Mouse (Mus musculus) stomach, embryonic 15.5 days (tissue): ENCODE measurements around the gene Cer1. TPM values are rescaled to one million over a fixed set of nuclear protein-coding genes. Genes with fewer than 3 reads are reported as not detected.

Experiments
- ATAC-seq: fragments of 200-750 bp; cut with Nextera tagmentation; 2 replicates; pipeline ENCODE4 v1.8.0; 2017; ENCODE audit warnings: low read depth, moderate number of reproducible peaks, moderate TSS enrichment; ENCODE audit not compliant: insufficient read depth, low FRiP score
- H3K27ac ChIP-seq: fragments of 300-500 bp; sonication (generic); 2 replicates; pipeline ENCODE4 v1.5.1; 2015; ENCODE audit warnings: mild to moderate bottlenecking, inconsistent platforms
- H3K27me3 ChIP-seq: fragments of 300-500 bp; sonication (generic); replicated peaks from 2 replicates; pipeline ENCODE4 v1.6.1; 2015; ENCODE audit warnings: inconsistent platforms
- H3K36me3 ChIP-seq: fragments of 300-500 bp; sonication (generic); 2 replicates; pipeline ENCODE4 v1.6.1; 2015; ENCODE audit warnings: inconsistent platforms
- H3K4me1 ChIP-seq: fragments of 300-500 bp; sonication (generic); 2 replicates; pipeline ENCODE4 v1.6.1; 2015; ENCODE audit warnings: inconsistent platforms
- H3K4me2 ChIP-seq: fragments of 300-500 bp; sonication (generic); 2 replicates; pipeline ENCODE4 v1.6.1; 2015; ENCODE audit warnings: mild to moderate bottlenecking, inconsistent platforms
- H3K4me3 ChIP-seq: fragments of 300-500 bp; sonication (generic); replicated peaks from 2 replicates; pipeline ENCODE4 v1.5.1; 2015; ENCODE audit warnings: inconsistent platforms
- H3K9ac ChIP-seq: fragments of 300-500 bp; sonication (generic); 2 replicates; pipeline ENCODE4 v1.6.1; 2015; ENCODE audit warnings: inconsistent platforms
- H3K9me3 ChIP-seq: fragments of 300-500 bp; sonication (generic); 2 replicates; pipeline ENCODE4 v1.6.1; 2016; ENCODE audit warnings: inconsistent platforms
- WGBS: fragments of 180-500 bp; shearing (Covaris S2); methylation state at CpG from one replicate; pipeline ENCODE4 v1.1.7; 2015; 5-methylcytosine and 5-hydroxymethylcytosine counted together
- polyA plus RNA-seq: library from polyadenylated mRNA; unstranded; fragments of >200 nt; fragmentation: Nextera tagmentation; extraction: Ambion mirVana; gene quantifications from 2 replicates; pipeline ENCODE4 v1.2.1, GENCODE M21; 2015

Gene Cer1
- polyA plus RNA-seq, 1 experiment from 2014 or later: 0.14 TPM

- Histone ChIP-seq H3K9ac (no peak overlapping the region), H3K4me3 (no peak overlapping the region), H3K4me1 (no peaks in the 10 kb centered on the region), H3K9me3 (no peaks in the 10 kb centered on the region), H3K36me3 (no peaks in the 10 kb centered on the region), H3K27ac (no peak overlapping the region), H3K27me3 (no peaks in the 10 kb centered on the region), H3K4me2 (no peak overlapping the region)
- ATAC-seq: no peak
- 75% methylated on average over 2 of the region's 2 CpGs for WGBS
Measured at GRCm38 (mm10) chr4:82853809-82854208, 31.1 kb downstream of the Cer1 start.

- H3K4me2 ChIP-seq: no peak overlapping the region
- H3K4me3 ChIP-seq: no peak overlapping the region
- no peaks in the 10 kb centered on the region for H3K9me3 ChIP-seq
- no peak for ATAC-seq
- H3K27me3 ChIP-seq: no peaks in the 10 kb centered on the region
- H3K9ac ChIP-seq: no peak overlapping the region
- no peak overlapping the region for H3K27ac ChIP-seq
- 51% methylated on average over 5 of the region's 5 CpGs for WGBS
- no peaks in the 10 kb centered on the region for H3K4me1 ChIP-seq
- H3K36me3 ChIP-seq: 0 out of 2 replicates have a peak, but pooled peaks cover 3% of the 10 kb centered on the region
Measured at GRCm38 (mm10) chr4:82848552-82849234, 36.3 kb downstream of the Cer1 start.

GRCm38 (mm10) chr4:82837526-82838240 lies 47.3 kb downstream of the Cer1 start:
- Histone ChIP-seq H3K9me3 (no peaks in the 10 kb centered on the region), H3K4me3 (no peak overlapping the region), H3K9ac (no peak overlapping the region), H3K4me1 (no peaks in the 10 kb centered on the region), H3K27me3 (no peaks in the 10 kb centered on the region), H3K27ac (no peak overlapping the region), H3K36me3 (0 out of 2 replicates have a peak, but pooled peaks cover 4% of the 10 kb centered on the region), H3K4me2 (no peak overlapping the region)
- 71% methylated on average over 3 of the region's 3 CpGs for WGBS
- no peak for ATAC-seq

Other genes starting within 250 kb of the Cer1 start
- gene Nfib, start 179.4 kb downstream of the Cer1 start, polyA plus RNA-seq: 56.5 and 57.4 TPM in 2 replicates
- gene Zdhhc21, start 25.2 kb downstream of the Cer1 start, polyA plus RNA-seq: 15.1 and 15.9 TPM in 2 replicates
- 10.7 and 11.1 TPM in 2 replicates for gene Frem1, start 167.2 kb upstream of the Cer1 start, polyA plus RNA-seq